Mouse (Mus musculus) MEL (cell line): ENCODE data around the gene Foxj3. TPM values are rescaled to one million over a fixed set of nuclear protein-coding genes. Genes with fewer than 3 reads are reported as not detected.

Source experiments
- DNase-seq: peaks from one replicate; pipeline ENCODE4 v3.0.0; 2011; ENCODE audit warnings: low read depth, low spot score
- H3K27ac ChIP-seq: 2 replicates; pipeline ENCODE4 v1.5.1; 2012; ENCODE audit warnings: low read depth, mild to moderate bottlenecking, control low read depth, low read length, moderate library complexity; ENCODE audit not compliant: control insufficient read depth
- H3K27me3 ChIP-seq, 2 experiments: fragments of 150-350 bp in 1 of 2; sonication (generic) in 1 of 2; 2 replicates each; pipeline ENCODE4 v1.6.1; 2012; ENCODE audit warnings: low read length in 2 of 2, mild to moderate bottlenecking in 2 of 2, improper control_type of control experiment in 1 of 2, moderate library complexity in 1 of 2; ENCODE audit not compliant: insufficient read depth in 2 of 2, control insufficient read depth in 1 of 2
- H3K36me3 ChIP-seq, 2 experiments: 2 replicates each; pipeline ENCODE4 v1.6.1; 2012 to 2014; ENCODE audit warnings: low read length in 2 of 2, improper control_type of control experiment in 1 of 2, inconsistent platforms in 1 of 2, mild to moderate bottlenecking in 1 of 2; ENCODE audit not compliant: insufficient read depth in 2 of 2, control insufficient read depth in 1 of 2
- H3K4me1 ChIP-seq, 2 experiments: fragments of 150-350 bp in 1 of 2; sonication (generic) in 1 of 2; 2 replicates each; pipeline ENCODE4 v1.6.1; 2012; ENCODE audit warnings: low read length in 2 of 2, improper control_type of control experiment in 1 of 2, mild to moderate bottlenecking in 1 of 2; ENCODE audit not compliant: insufficient read depth in 2 of 2, control insufficient read depth in 1 of 2
- H3K4me3 ChIP-seq, 2 experiments: fragments of 150-350 bp in 1 of 2; sonication (generic) in 1 of 2; 2 replicates each; pipeline ENCODE4 v1.5.1; 2012; ENCODE audit warnings: low read depth in 2 of 2, low read length in 2 of 2, mild to moderate bottlenecking in 2 of 2, moderate library complexity in 2 of 2, control low read depth in 1 of 2, improper control_type of control experiment in 1 of 2; ENCODE audit not compliant: control insufficient read depth in 1 of 2, insufficient read depth in 1 of 2
- H3K79me2 ChIP-seq: 2 replicates; pipeline ENCODE4 v1.6.1; 2012; ENCODE audit warnings: mild to moderate bottlenecking, low read length, moderate library complexity; ENCODE audit not compliant: control insufficient read depth, poor library complexity, insufficient read depth
- H3K9ac ChIP-seq: 2 replicates; pipeline ENCODE4 v1.6.1; 2012; ENCODE audit warnings: low read depth, mild to moderate bottlenecking, control low read depth, low read length, moderate library complexity; ENCODE audit not compliant: control insufficient read depth, poor library complexity, severe bottlenecking
- H3K9me3 ChIP-seq: fragments of 150-350 bp; sonication (generic); replicated peaks from 2 replicates; pipeline ENCODE4 v1.6.1; 2012; ENCODE audit warnings: mild to moderate bottlenecking, low read length, improper control_type of control experiment, moderate library complexity; ENCODE audit not compliant: insufficient read depth
- CHD1 ChIP-seq: IDR thresholded peaks from 2 replicates; pipeline ENCODE4 v1.6.1; 2012; ENCODE audit warnings: low read depth, mild to moderate bottlenecking, inconsistent platforms, low read length, improper control_type of control experiment
- CHD2 ChIP-seq: IDR thresholded peaks from 2 replicates; pipeline ENCODE4 v1.6.1; 2011; ENCODE audit warnings: low read length, improper control_type of control experiment
- CTCF ChIP-seq, 3 experiments: IDR thresholded peaks in 2 of 3; conservative IDR thresholded peaks in 1 of 3; 2 replicates each; pipeline ENCODE4 v1.5.1; 2011 to 2012; ENCODE audit warnings: low read length in 3 of 3, low read depth in 2 of 3, mild to moderate bottlenecking in 2 of 3, improper control_type of control experiment in 1 of 3, inconsistent platforms in 1 of 3, mixed read lengths in 1 of 3, moderate library complexity in 1 of 3; ENCODE audit not compliant: control insufficient read depth in 1 of 3, insufficient read depth in 1 of 3, poor library complexity in 1 of 3, severe bottlenecking in 1 of 3
- E2F4 ChIP-seq: IDR thresholded peaks from 2 replicates; pipeline ENCODE4 v1.6.1; 2011; ENCODE audit warnings: low read depth, low read length, improper control_type of control experiment, borderline replicate concordance
- ELF1 ChIP-seq: IDR thresholded peaks from 2 replicates; pipeline ENCODE4 v1.6.1; 2014; ENCODE audit warnings: low read depth, mild to moderate bottlenecking, inconsistent platforms, low read length, improper control_type of control experiment, moderate library complexity
- ETS1 ChIP-seq: IDR thresholded peaks from 2 replicates; pipeline ENCODE4 v1.6.1; 2012; ENCODE audit warnings: low read depth, mild to moderate bottlenecking, inconsistent platforms, low read length, improper control_type of control experiment, moderate library complexity
- GABPA ChIP-seq: IDR thresholded peaks from 2 replicates; pipeline ENCODE4 v1.6.1; 2012; ENCODE audit warnings: low read depth, mild to moderate bottlenecking, inconsistent platforms, low read length, improper control_type of control experiment, moderate library complexity
- GATA1 ChIP-seq: IDR thresholded peaks from 2 replicates; pipeline ENCODE4 v1.6.1; 2011; ENCODE audit warnings: low read depth, low read length, improper control_type of control experiment
- HCFC1 ChIP-seq: IDR thresholded peaks from 2 replicates; pipeline ENCODE4 v1.6.1; 2012; ENCODE audit warnings: low read depth, mild to moderate bottlenecking, inconsistent platforms, low read length, improper control_type of control experiment, moderate library complexity
- JUND ChIP-seq: IDR thresholded peaks from 2 replicates; pipeline ENCODE4 v1.6.1; 2011; ENCODE audit warnings: low read depth, mild to moderate bottlenecking, improper control_type of control experiment, low read length
- KAT2A ChIP-seq: conservative IDR thresholded peaks from 2 replicates; pipeline ENCODE4 v1.6.1; 2012; ENCODE audit warnings: low read depth, low read length, improper control_type of control experiment, inconsistent platforms
- MAX ChIP-seq: IDR thresholded peaks from 2 replicates; pipeline ENCODE4 v1.6.1; 2011; ENCODE audit warnings: low read length, improper control_type of control experiment
- MXI1 ChIP-seq: IDR thresholded peaks from 2 replicates; pipeline ENCODE4 v1.6.1; 2011; ENCODE audit warnings: mild to moderate bottlenecking, low read depth, low read length, improper control_type of control experiment
- MYB ChIP-seq: IDR thresholded peaks from 2 replicates; pipeline ENCODE4 v1.6.1; 2011; ENCODE audit warnings: mild to moderate bottlenecking, low read depth, low read length, improper control_type of control experiment
- MYC ChIP-seq: IDR thresholded peaks from 2 replicates; pipeline ENCODE4 v1.6.1; 2011; ENCODE audit warnings: low read depth, mild to moderate bottlenecking, low read length, improper control_type of control experiment, moderate library complexity
- NELFE ChIP-seq: IDR thresholded peaks from 2 replicates; pipeline ENCODE4 v1.6.1; 2011; ENCODE audit warnings: low read depth, low read length, improper control_type of control experiment
- POLR2A ChIP-seq, 2 experiments: IDR thresholded peaks; 2 replicates each; pipeline ENCODE4 v1.6.1; 2011 to 2012; ENCODE audit warnings: low read length in 2 of 2, mild to moderate bottlenecking in 2 of 2, control low read depth in 1 of 2, improper control_type of control experiment in 1 of 2, low read depth in 1 of 2, moderate library complexity in 1 of 2; ENCODE audit not compliant: control insufficient read depth in 1 of 2, insufficient read depth in 1 of 2, poor library complexity in 1 of 2
- POLR2AphosphoS2 ChIP-seq: IDR thresholded peaks from 2 replicates; pipeline ENCODE4 v1.6.1; 2011; ENCODE audit warnings: low read length, improper control_type of control experiment
- POLR2AphosphoS5 ChIP-seq: IDR thresholded peaks from 2 replicates; pipeline ENCODE4 v1.6.1; 2012; ENCODE audit warnings: low read depth, borderline replicate concordance, mild to moderate bottlenecking, inconsistent platforms, low read length, moderate library complexity, mixed read lengths
- RAD21 ChIP-seq: IDR thresholded peaks from 2 replicates; pipeline ENCODE4 v1.6.1; 2011; ENCODE audit warnings: mild to moderate bottlenecking, low read depth, low read length, improper control_type of control experiment
- SIN3A ChIP-seq: IDR thresholded peaks from 2 replicates; pipeline ENCODE4 v1.6.1; 2012; ENCODE audit warnings: low read length, improper control_type of control experiment, inconsistent platforms
- SMC3 ChIP-seq: IDR thresholded peaks from 2 replicates; pipeline ENCODE4 v1.6.1; 2011; ENCODE audit warnings: low read depth, low read length, improper control_type of control experiment
- ZC3H11A ChIP-seq: IDR thresholded peaks from 2 replicates; pipeline ENCODE4 v1.6.1; 2012; ENCODE audit warnings: low read depth, mild to moderate bottlenecking, inconsistent platforms, low read length, improper control_type of control experiment
- ZMIZ1 ChIP-seq: IDR thresholded peaks from 2 replicates; pipeline ENCODE4 v1.6.1; 2012; ENCODE audit warnings: low read depth, mild to moderate bottlenecking, inconsistent platforms, low read length, improper control_type of control experiment, moderate library complexity
- polyA plus RNA-seq, 2 experiments: library from polyadenylated mRNA; stranded (reverse) in 1 of 2; unstranded in 1 of 2; fragments of >175 nt in 1 of 2; fragments of >200 nt in 1 of 2; gene quantifications; 2 replicates each; pipeline versions ENCODE4 v1.2.1 to v1.2.4; 2012; ENCODE audit warnings: low replicate concordance in 2 of 2, low read depth in 1 of 2; ENCODE audit not compliant: insufficient read length in 2 of 2, insufficient read depth in 1 of 2, missing spikeins in 1 of 2
- total RNA-seq: library from RNA; depleted of rRNA; stranded (reverse); fragments of 300-350 nt; gene quantifications from 2 replicates; pipeline ENCODE4 v1.2.3, GENCODE M21; 2012

Gene Foxj3
- total and polyA plus RNA-seq, 3 experiments: 11.0 to 27.0 TPM; not detected in 1

DNA sequence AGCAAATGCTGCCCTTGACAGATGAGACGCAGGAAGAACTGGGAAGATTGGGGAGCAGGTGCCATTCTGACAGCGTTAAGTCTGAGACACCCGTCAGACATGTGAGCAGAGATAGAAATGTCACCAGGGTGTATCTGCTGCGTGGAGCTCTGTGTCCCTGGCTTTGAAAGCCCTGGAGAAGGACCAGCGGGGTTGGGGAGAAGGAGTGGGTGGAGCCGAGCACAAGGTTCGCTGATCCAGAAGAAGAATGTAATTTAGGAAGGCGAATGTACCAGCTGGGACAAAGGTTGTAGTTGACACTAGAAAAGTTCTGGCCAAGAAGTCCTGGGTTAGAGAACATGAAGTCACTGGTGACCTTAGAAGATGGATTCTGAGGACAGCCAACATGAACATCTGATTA lies 129.3 kb downstream of the Foxj3 start:
- no peak for TF ChIP-seq NELFE
- TF ChIP-seq POLR2A (IDR thresholded peaks at IDR 0.05; ENCODE audit: control insufficient read depth in 1 of 2, insufficient read depth in 1 of 2, low read depth in 1 of 2, low read length in 2 of 2, poor library complexity in 1 of 2): no peak
- TF ChIP-seq ZMIZ1: no peak
- no peak for TF ChIP-seq POLR2AphosphoS2
- TF ChIP-seq JUND: no peak
- TF ChIP-seq CHD2: no peak
- no peak for TF ChIP-seq ETS1
- no peak for TF ChIP-seq MYB
- TF ChIP-seq GATA1: no peak
- no peak for TF ChIP-seq MAX
- TF ChIP-seq ZC3H11A: no peak
- TF ChIP-seq MYC: no peak
- TF ChIP-seq POLR2AphosphoS5: no peak
- no peak for TF ChIP-seq HCFC1
- TF ChIP-seq KAT2A: no peak
- TF ChIP-seq E2F4: no peak
- Histone ChIP-seq H3K36me3 (no peaks in the 10 kb centered on the region), H3K27me3 (no peaks in the 10 kb centered on the region), H3K27ac (no peak overlapping the region), H3K4me3 (no peak overlapping the region), H3K79me2 (no peaks in the 10 kb centered on the region), H3K9me3 (no peaks in the 10 kb centered on the region), H3K4me1 (no peaks in the 10 kb centered on the region), H3K9ac (no peak overlapping the region)
- no peak for DNase-seq

DNA sequence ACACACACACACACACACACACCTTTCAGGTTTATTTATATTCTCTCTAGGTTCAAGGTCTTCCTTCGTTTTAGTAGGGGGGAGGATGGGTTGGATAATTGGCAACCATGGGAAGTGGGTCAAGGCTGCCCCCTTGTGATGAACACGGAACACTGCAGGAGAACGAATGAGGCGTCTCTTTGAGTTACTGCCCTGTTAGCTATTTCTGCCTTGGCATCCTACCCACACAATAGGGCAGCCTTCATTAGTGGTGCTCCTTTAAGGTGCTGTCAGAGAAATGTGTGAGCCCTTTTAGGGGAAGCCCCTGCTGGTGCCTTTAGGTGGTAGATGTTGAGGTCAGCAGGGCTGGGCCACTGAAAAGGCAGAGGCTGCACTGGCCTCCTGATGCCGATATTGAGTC lies 130.7 kb downstream of the Foxj3 start:
- Histone ChIP-seq H3K79me2 (no peaks in the 10 kb centered on the region), H3K4me1 (no peaks in the 10 kb centered on the region), H3K27ac (no peak overlapping the region), H3K36me3 (no peaks in the 10 kb centered on the region), H3K9me3 (no peaks in the 10 kb centered on the region), H3K27me3 (no peaks in the 10 kb centered on the region), H3K9ac (no peak overlapping the region), H3K4me3 (no peak overlapping the region)
- TF ChIP-seq RAD21 (peak; percentile 91), MXI1 (no peak), SMC3 (peak; percentile 93), ELF1 (no peak), ZC3H11A (peak; percentile 88), GABPA (no peak), SIN3A (no peak), CHD1 (no peak), CTCF (IDR thresholded peaks at IDR 0.05 in 2 of 3, conservative IDR thresholded peaks at IDR 0.05 in 1 of 3; ENCODE audit: control insufficient read depth in 1 of 3, insufficient read depth in 1 of 3, low read depth in 2 of 3, low read length in 3 of 3, poor library complexity in 1 of 3, severe bottlenecking in 1 of 3) (peak; percentile 86 to 94 (median 87))
- DNase-seq: peak; percentile 58
